Mouse (Mus musculus) retina, embryonic 14.5 days (tissue): ENCODE results near the gene Gdf15.
"Not testable (repeated sequence)": the region's sequence is repeated elsewhere in the genome, so short reads cannot be mapped to it uniquely, and the experiment has no call there.

Experiments used
- DNase-seq: peaks from one replicate; pipeline ENCODE4 v3.0.0-alpha.2; 2015; ENCODE audit warnings: low spot score

Gene Gdf15

DNA sequence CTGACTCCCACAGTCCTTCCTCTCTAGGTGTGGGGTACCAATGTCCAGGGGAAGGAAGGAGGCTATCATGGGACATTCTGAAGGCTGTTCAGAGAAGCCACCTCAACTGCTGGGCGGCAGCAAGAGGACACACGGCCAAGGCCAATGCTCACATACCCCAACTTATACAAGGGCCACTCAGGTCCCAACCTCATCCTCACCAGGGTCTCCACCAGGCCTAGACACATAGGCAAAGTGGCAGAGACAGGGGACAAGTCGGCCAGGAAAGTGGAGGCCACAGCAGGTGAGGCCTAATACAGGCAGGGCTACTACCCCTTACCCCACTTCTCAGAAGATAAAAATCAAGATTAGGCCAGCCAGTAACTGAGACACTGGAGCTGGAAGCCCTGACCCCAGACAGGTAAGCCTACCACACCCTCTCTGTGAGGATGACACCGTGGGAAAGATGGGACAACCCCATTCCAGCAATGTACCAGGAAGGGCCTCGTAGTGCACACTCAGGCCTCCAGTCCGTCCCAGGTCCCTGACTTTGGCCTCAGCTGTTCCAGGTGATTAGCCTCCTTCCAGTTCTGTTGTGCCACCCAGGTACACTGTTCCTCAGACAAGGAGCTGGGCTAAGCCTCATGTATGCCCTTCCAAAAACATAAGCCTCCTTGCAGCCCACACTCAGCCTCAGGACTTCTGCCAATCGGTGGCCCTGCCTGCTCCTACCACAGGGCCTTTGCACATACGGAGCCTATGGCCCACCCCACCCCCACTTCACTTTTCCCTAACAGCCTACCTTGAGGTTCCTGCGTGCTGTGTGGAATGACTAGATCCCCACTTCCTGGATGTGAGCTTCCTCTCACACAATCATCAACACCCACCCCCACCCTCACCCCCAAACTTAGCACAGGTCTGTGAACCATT lies 26.1 kb downstream of the Gdf15 start:
- DNase-seq: no peak

DNA sequence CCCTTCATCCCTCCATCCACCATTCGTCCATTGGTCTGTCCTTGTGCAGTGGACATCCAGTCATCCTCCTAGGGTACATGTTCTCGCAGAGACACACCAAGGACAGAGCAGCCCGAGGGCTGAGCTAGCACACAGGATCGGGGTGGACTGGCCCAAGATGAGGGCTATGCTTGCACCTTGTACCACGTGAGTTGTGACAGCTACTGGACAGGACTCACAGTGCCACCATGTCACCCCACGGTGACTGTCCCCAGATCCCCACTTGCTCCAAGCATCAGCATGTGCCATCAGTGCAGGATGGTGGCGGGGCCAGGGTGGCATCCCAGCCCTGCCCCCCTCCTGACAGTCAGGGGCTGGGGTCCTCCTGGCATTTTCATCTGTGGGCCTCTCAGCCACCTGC lies 27.7 kb downstream of the Gdf15 start:
- DNase-seq: no peak

DNA sequence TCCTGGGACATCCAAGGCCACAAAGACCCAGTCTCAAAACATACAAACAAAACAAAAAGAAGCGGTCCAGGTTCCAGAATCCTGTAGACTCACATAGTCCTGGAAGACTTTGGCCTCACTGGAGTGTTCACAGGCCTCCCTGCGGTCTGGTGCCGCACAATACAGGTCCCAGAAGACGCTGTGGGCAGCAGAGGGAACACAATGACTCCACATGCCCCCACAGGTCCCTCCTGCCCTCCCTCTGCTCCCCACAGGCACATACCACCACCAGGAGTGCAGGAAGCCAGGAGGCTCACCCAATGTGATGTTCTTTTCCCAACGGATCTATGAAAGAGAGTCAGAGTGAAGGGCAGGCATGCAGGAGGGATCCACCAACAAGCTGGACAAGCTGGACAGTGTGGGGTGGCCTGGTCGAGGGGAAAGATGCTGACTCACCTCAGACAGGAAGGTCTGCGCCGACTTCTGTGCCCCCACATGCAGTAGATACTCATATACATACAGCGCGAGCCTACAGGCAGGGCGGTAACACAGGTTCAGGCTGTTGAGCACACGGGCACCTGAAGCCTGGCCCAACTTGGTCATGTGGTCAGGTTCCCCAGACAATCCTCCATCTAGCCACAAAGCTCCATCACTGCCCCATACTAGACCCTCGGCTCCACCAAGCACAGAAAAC lies 30.0 kb downstream of the Gdf15 start:
- no peak for DNase-seq

DNA sequence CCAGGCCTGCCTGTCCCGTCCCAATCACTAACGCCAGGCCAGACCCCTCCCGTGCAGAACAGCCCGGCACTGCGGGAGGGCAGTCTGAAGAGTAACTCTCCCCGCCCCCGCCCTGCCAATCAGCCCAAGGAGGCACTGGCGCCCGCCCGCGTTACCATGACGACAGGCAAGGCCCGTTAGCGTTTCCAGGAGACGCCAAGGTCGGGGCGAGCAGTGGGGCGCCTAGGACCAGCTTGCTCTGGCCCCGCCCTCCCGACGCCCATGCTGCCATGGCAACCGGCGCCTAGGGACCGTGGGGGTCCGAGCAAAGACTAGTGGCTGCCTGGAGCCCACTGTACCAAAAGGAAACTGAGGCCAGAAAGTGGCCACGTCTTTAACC lies 31.0 kb downstream of the Gdf15 start:
- DNase-seq: peak; percentile 97

DNA sequence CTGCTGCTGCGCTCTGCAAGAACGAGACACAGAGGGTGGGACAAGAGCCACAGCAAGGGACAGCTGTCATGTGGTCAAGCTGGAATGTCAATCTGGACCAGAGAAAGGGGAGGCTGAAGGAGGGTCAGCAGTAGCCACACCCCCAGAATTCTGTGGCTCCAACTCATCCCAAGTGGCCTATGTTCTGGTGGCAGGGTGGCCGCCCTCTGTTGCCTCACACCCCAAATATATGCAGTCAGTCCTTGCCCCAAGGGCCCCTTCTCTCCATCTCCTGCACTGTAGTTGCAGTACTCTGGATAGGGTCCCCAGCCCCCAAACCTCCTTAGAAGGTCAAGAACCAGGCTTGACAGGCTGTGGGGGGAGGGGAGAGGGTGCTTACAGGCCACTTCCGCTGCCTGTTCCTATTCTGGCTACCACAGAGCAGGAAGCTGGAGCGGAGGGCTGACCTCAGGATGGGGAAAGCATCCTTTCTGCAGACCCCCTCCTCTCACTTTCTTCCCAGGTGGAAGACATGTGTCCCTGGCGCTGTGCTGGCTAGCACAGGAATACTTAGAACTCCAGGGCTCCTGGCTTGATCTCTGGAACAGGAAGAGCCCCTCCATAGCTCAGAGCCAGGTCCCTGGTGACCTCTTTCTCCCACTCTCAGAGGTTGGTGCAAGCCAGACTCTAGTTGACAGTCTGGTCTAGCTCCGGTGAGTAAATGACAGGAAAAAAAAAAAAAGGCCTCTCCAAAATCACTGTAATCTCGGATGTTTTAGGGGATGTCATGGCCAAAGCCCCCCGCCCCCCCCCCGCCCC lies 31.6 kb downstream of the Gdf15 start:
- peak; percentile 63 for DNase-seq

DNA sequence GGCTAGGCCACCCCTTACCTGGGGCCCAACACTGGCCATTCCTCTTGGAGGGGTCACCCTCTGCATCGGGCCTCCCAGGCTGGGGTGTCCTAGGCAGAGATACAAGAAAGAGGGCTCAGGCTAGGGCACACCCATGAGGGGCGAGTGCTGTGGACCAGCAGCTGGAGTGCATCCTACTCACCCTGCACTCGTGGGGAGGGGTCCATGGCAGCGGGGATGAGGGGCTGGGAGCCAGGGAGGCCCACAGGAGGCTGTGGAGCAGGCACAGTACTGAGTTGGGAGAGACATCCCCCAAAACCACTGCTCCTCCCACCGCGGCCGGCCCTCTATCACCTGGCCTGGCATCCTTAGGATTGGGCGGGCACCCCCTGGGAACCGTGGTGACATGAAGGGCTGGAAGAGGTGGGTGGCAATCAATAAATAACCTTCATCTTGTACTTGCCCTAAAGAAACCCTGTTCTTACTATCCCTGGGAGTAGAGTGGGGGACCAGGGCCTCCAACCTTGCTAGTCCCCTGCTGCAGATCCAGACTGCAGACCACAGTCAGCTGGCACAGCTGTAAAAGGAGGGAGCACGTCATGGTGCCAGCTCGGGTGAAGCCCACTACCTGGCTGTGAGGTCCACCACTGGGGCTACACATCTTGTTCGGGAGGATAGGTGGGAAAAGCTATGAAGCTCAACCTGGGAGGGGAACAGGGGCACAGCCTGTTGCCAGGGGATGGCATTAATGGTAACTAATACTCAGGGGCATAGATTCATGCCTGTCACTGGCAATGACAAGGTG lies 32.6 kb downstream of the Gdf15 start:
- no peak for DNase-seq

DNA sequence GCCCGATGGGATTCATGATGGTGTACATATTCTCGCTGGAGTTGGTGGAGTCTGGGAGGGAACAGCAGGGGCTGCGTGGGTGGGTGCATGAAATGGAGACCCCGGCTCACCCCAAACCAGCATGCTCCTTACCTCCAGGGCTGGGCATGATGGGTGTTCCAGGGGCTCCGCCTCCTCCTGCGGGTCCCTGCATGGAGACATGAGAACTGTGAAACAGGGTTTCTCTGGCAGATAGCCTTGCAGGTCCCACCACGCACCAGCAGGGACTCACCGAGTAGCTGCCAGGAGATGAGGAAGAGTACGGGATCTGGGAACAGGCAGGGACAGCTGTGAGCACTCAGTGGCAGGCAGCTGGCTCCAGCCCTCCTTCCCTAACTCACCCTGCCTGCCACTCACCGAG lies 33.5 kb downstream of the Gdf15 start:
- DNase-seq: peak; percentile 66

DNA sequence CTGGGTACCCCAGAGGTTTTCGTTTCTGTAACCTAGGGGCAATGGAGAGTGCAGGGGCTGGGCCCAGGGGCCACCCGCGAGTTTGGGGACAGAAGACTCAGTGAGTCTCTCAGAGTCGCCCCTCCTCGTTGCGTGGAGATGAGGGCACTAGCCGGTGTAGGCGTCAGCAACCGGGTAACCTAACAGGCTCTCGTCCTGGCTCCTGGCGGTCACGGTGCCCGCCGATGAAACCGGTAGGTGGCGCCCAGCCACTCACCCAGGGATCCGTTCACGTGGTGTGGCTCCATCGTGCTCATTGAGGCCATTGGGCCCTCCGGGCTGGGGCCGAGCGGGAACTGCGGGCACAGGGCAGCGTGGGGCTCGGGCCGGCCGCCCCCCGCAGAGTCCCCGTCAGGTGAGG lies 34.0 kb downstream of the Gdf15 start:
- DNase-seq: peak; percentile 87

DNA sequence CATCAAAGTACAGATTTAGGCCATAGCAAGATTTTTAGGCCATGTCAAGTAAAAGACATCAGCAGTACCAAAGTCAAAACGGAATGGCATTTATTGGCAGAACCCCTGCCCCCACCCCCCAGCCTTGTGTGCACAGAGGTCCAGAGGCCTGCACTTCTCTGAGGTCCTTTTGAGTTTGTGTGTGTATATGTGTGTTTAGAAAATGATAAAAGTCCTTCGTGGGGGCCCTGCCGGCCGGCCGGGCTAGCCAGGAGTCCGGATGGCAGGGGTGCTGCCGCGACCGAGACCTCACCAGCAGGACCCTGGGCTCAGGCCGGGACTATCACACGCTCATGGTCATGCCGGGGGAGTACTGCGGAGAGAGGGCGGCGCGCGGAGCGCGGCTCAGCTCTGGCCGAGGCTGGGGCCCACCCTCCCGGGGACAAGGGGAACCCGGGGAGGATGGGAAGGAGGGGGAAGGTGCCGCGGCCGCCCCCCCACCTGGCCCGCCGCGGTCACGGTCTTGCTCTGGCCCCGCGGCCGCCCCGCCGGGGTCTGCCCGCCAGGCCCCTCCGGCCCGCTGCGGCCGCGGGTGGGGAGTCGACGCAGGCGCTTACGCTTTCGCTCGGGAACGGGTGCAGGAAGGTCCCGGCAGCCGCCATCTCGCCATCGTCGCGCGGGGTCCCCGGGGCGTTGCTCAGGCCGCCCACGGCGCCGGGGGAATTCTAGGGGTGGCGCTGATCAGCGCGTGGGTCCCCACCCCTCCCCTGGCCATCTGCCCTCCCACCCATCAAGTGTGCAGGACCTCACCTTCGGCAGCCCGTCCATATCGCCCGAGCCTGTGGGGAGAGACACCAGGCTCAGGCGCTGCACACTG lies 34.6 kb downstream of the Gdf15 start:
- no peak for DNase-seq

DNA sequence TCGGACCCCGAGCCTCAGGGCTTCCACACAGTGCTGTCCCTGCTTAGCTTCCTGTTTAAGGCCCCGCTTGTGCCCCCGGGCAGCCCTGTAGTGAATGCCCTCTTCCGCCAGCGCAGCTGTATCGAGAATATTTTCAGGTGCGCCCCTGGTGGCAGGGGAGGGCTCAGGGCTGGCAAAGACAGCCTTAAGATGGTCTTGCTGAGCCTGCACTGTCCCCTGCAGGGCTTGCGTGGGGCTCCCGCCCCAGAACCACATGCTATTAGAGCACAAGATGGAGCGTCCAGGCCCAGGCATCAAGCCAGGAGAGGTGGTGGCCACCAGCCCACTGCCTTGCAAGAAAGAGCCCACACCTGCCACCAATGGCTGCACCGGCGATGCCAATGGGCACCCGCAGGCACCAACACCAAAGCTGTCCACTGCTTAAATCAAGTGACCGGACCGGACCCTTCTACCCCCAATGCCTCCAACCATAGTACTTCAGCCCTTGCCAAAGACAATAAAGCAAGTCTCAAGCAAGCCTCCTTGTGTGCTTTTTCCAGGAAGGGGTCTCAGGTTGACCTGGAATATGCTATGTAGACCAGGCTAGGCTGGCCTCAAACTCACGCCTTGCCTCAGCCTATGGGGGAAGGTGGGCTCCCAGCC lies 35.4 kb downstream of the Gdf15 start:
- no peak for DNase-seq

DNA sequence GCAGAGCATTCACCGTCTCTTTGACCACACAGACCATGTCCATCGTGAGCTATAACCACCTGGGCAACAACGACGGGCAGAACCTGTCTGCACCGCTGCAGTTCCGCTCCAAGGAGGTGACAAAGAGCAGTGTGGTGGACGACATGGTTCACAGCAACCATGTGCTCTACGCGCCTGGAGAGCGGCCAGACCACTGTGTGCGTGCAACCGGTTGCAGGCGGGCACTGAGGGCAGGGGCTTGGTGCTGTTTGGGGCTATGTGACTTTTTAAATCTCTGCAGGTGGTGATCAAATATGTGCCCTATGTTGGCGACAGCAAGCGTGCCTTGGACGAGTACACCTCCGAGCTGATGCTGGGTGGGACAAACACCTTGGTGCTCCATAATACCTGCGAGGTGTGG lies 36.0 kb downstream of the Gdf15 start:
- DNase-seq: no peak

DNA sequence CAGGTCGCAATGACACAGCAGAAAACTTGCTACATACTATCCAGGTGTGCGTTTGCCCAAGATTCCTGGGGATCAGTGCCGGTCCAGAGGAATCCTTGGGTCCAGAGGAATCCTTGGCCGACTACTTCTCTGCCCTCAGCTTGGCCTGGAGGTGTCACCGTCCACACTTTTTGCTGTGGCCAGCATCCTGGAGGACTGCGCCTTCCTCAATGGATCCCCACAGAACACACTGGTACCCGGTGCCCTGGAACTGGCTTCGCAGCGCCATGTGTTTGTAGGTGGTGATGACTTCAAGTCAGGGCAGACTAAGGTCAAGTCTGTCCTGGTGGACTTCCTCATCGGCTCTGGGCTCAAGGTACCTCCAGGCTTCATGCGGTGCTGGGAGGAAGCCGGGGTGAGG lies 36.4 kb downstream of the Gdf15 start:
- DNase-seq: no peak

DNA sequence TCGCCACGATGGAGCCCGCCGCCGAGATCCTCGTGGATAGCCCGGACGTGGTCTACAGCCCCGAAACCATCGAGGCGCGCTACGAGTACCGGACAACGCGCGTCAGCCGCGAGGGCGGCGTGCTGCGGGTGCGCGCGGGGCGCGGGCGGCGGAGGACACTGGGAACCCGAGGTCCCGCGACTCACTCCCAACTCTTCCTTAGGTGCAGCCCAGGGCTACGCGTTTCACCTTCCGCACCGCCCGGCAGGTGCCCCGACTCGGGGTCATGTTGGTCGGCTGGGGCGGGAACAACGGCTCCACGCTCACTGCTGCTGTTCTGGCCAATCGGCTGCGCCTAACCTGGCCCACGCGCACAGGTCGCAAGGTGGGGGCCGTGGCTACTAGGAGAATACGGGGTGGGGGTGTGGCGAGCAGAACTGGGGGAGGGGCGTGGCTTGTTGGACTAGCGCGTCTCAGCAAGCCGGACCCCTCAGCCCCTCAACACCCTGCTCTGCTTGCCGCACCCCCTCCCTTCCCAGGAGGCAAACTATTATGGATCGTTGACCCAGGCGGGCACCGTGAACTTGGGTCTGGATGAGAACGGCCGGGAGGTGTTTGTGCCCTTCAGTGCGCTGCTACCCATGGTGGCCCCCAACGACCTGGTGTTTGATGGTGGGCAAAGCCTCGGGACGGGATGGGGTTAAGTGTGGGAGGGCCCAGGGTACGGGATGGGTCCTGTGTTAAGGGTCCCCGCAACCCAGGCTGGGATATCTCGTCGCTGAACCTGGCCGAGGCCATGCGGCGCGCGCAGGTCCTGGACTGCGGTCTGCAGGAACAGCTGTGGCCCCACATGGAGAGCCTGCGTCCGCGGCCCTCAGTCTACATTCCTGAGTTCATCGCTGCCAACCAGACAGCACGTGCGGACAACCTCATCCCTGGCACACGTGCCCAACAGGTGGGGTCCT lies 37.4 kb downstream of the Gdf15 start:
- peak; percentile 47 for DNase-seq

DNA sequence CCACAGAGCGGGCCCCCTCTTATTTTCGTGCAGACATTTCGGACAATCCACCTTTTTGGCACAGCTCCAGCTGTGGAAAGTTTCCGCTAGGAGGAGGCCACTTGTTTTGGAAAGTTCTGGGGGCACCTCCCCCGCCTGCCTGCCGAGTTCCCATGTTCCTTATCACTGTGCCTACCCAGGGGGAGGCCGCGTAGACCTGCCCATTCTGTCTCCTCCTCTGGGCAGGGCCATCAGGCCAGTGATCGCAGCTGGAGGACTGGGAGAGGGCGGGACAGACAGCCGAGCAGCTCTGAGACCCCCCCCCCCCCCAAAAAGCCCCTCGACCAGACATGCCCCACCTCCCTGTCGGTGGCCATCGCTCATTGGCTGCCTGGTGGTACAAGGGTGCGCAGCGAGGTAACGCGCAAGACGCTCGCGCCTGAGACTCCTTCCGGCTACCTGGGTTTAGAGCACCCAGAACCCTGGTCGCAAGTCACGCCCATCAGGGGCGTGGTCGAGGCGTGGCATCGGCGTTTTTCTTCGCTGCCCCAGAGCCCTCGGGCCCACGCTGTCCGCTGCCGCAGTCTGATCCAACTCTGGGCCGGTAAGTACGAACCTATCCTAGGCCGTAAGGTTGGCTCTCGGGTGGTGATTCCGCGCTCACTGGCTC lies 38.2 kb downstream of the Gdf15 start, which contains the start of gene Isyna1:
Isyna1 (plus strand) TSS at position 413 of the 649 bp plus-strand sequence.
- DNase-seq: peak; percentile 89

DNA sequence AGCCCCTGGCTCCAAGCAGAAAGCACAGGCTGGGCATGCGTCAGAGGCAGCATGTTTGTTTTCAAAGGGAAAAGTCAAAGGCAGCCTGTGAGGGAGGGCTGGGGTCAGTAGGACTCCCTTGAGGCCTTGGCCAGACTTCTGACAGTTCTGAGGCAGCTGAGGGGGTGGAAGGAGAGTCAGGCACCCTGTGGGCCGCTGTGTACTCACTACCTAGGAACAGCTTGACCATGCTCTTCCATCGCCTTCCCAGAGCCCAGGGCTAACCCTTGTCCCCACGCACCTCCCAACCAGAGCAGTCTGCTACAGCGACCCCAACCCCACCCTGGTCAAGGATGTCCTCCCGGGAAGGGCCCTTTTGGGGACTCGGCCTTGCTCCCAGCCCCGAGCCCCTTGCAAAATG lies 39.1 kb downstream of the Gdf15 start:
- DNase-seq: no peak

DNA sequence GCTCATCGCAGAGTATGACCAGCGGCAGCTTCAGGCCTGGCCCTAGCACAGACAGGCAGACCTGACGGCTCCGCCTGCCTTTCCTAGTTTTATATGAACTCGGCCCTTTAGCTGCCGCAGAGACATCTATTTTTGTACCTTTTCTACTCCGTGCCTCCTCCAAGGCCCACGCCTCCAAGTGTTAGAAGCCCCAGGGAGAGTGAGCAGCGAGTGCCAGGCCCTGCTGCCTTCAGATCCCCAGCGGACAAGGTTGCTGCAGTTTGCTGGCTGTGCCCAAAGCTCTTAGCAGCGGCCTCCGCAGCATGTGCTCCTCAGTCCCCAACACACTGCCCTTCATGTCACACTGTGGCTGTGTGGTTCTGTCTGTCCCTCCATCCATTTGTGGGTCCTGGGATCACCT lies 40.7 kb downstream of the Gdf15 start:
- no peak for DNase-seq

DNA sequence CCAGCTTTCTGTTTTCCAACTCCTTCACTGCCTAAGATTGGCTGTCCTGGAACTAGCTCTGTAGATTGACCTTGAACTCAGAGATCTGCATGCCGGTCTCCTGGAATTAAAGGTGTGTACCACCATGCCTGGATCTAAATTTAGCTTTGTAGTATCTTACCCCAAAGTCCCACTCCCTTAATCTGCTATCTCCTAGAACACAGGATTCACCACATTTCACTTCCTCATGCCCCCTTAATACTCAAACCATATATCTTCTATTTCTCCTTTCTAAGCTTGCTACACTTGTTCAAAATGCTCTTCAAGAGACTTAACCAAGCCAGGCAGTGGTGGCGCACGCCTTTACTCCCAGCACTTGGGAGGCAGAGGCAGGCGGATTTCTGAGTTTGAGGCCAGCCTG lies 44.3 kb downstream of the Gdf15 start:
- not testable (repeated sequence) for DNase-seq

DNA sequence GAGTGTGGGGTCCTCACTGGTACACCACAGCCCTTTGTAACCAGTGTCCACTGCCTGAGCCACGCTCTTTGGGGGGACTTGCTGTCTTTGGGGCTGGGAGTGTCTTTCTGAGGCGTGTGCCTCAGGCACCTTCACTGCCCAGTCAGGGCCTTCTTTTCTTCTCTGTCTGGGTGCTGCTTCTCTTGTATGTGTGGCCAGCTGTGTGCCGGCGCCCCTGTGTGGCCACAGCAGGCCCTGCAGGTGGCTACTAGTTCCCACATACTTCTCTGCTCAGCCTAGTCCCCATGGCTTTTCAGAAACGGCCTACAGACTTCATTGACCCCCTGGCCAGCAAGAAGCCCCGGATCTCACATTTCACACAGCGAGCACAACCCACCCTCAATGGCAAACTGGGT lies 47.0 kb downstream of the Gdf15 start:
- peak; percentile 72 for DNase-seq
